Mouse (Mus musculus): ENCODE results near the gene Kctd19.

DNA sequence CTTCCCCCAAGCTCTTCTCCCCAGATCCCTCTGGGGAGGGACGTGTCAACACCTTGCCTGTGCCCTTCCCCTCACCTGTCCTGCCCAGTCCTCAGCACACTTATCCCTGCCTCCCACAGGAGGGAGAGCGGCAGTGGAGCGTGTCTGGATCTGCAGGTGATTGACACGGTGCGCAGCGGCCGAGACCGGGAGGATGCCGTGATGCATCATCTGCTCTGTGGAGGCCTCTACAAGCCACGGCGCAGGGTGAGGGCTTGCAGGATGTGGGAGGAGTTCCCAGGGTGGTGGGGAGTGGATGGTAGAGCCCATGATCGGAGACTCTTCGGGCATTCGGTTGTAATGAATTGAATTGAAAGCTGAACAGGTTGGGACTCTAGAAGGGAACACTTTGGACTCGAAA, 54.1 kb downstream of the Kctd19 start:
- no peak for TF ChIP-seq CHD2 (IDR thresholded peaks at IDR 0.05; ENCODE audit: low read depth, low read length)
- TF ChIP-seq ZC3H11A (IDR thresholded peaks at IDR 0.05; ENCODE audit: borderline replicate concordance, low read depth, low read length): no peak
- TF ChIP-seq HCFC1 (IDR thresholded peaks at IDR 0.05; ENCODE audit: borderline replicate concordance, insufficient read depth, low read length): no peak
- TF ChIP-seq MAFK (IDR thresholded peaks at IDR 0.05; ENCODE audit: insufficient read depth, low read depth, low read length): no peak
- TF ChIP-seq ZNF384 (IDR thresholded peaks at IDR 0.05; ENCODE audit: low read depth, low read length): no peak

Measured in ES-E14 (cell line).